ENCODE assay signal across 23 mouse cellular contexts in genomic region chr3:69062764-69063163, GRCm38 (mm10). TPM values are rescaled to one million over a fixed set of nuclear protein-coding genes. Genes with fewer than 3 reads are reported as not detected.
A peak's percentile ranks its signal among the peaks of the same experiment; 100 is the strongest.
DNase-seq lines count a peak whose midpoint lies in the region; ATAC-seq and TF ChIP-seq lines count a peak whose summit lies in the region.
"Had no signal": no experiment of that assay in that cellular context is flagged by ENCODE, and none has a peak within 500 bp of the region (broad histone marks: within the 10 kb centered on the region; RNA-seq: fewer than 3 reads in every experiment).

No protein-coding gene starts in this region.

- TF ChIP-seq CTCF in G1E (IDR thresholded peaks at IDR 0.05; ENCODE audit: low read depth, low read length), result no peak

- H3K9me3 ChIP-seq in liver, embryonic 13.5 days (replicated peaks), result no peaks in the 10 kb centered on the region
- no peaks in the 10 kb centered on the region for H3K9me3 ChIP-seq in G1E (replicated peaks)
- H3K9me3 ChIP-seq: embryonic facial prominence, embryonic 12.5 days; forebrain, embryonic 15.5 days; heart, embryonic 10.5 days; hindbrain, embryonic 12.5 days had no signal

- H3K4me2 ChIP-seq in liver, embryonic 13.5 days, result no peak overlapping the region
- H3K4me2 ChIP-seq: embryonic facial prominence, embryonic 12.5 days; forebrain, embryonic 15.5 days; hindbrain, embryonic 12.5 days had no signal

- no peaks in the 10 kb centered on the region for H3K36me3 ChIP-seq in liver, embryonic 13.5 days
- peaks cover 18% of the 10 kb centered on the region for H3K36me3 ChIP-seq in G1E (replicated peaks)
- H3K36me3 ChIP-seq: embryonic facial prominence, embryonic 12.5 days; forebrain, embryonic 15.5 days; heart, embryonic 10.5 days; hindbrain, embryonic 12.5 days had no signal

- WGBS in liver, embryonic 13.5 days (ENCODE audit: insufficient replicate concordance), result 61% methylated on average over 1 of the region's 1 CpGs

- peak overlapping the region; percentile 48; the same call in 1 of the 2 replicates for H3K27ac ChIP-seq in liver, embryonic 13.5 days
- H3K27ac ChIP-seq: embryonic facial prominence, embryonic 12.5 days; forebrain, embryonic 15.5 days; heart, embryonic 10.5 days; hindbrain, embryonic 12.5 days had no signal

- ATAC-seq in liver, embryonic 13.5 days (ENCODE audit: low read depth), result no peak
- peak; percentile 60 for ATAC-seq in G1E (ENCODE audit: extremely low read depth, insufficient number of reproducible peaks, low FRiP score, poor library complexity, severe bottlenecking)
- ATAC-seq in common myeloid progenitor, adult 5-6 weeks (replicated peaks; ENCODE audit: low read depth, poor library complexity, severe bottlenecking), result peak; percentile 81
- peak; percentile 78 for ATAC-seq in megakaryocyte progenitor cell, adult 5-6 weeks (replicated peaks; ENCODE audit: poor library complexity)
- ATAC-seq: CD4-positive, CD25-positive, alpha-beta regulatory T cell, adult 4 months; forebrain, embryonic 15.5 days; hindbrain, embryonic 16.5 days had no signal

- no peaks in the 10 kb centered on the region for H3K27me3 ChIP-seq in liver, embryonic 13.5 days
- H3K27me3 ChIP-seq in G1E (ENCODE audit: insufficient read depth, low read length), result no peaks in the 10 kb centered on the region
- H3K27me3 ChIP-seq: embryonic facial prominence, embryonic 12.5 days; forebrain, embryonic 15.5 days; hindbrain, embryonic 12.5 days had no signal

- 0 out of 2 replicates have a peak overlapping the region, but pooled peaks have one; percentile 11 for H3K9ac ChIP-seq in liver, embryonic 13.5 days
- H3K9ac ChIP-seq: embryonic facial prominence, embryonic 12.5 days; forebrain, embryonic 15.5 days; hindbrain, embryonic 12.5 days had no signal

- DNase-seq in liver, embryonic 13.5 days, result no peak
- DNase-seq in liver, result no peak
- DNase-seq in G1E (ENCODE audit: low spot score), result peak; percentile 16
- no peak for DNase-seq in adrenal gland, adult 2 months
- no peak for DNase-seq in layer of hippocampus, adult 9-11 months
- no peak for DNase-seq in urinary bladder, adult 18-20 months (ENCODE audit: low spot score in 2 of 2)
- DNase-seq: adrenal gland, adult 8-10 months; adrenal gland, postnatal 36 days; cerebellum, adult 11 months; cerebellum, adult 8-10 months; cerebellum, postnatal 14 days; gastrocnemius, postnatal 36 days; heart, adult 18-20 months; heart, postnatal 10 days; heart, postnatal 4 days had no signal

- no peak overlapping the region for H3K4me3 ChIP-seq in liver, embryonic 13.5 days (replicated peaks)
- H3K4me3 ChIP-seq in G1E (ENCODE audit: low read depth, low read length), result no peak overlapping the region
- H3K4me3 ChIP-seq: embryonic facial prominence, embryonic 12.5 days; forebrain, embryonic 15.5 days; heart, embryonic 10.5 days; hindbrain, embryonic 12.5 days had no signal

- peaks cover 25% of the 10 kb centered on the region for H3K4me1 ChIP-seq in liver, embryonic 13.5 days (replicated peaks)
- H3K4me1 ChIP-seq in G1E (ENCODE audit: insufficient read depth, low read depth, low read length), result peaks cover 33% of the 10 kb centered on the region
- H3K4me1 ChIP-seq: embryonic facial prominence, embryonic 12.5 days; forebrain, embryonic 15.5 days; heart, embryonic 10.5 days; hindbrain, embryonic 12.5 days had no signal

RNA-seq across cellular contexts. Expression of gene Trim59, which starts 18.2 kb away (rescaled TPM):
- polyA plus RNA-seq in liver, embryonic 13.5 days (2015; fragmentation: Nextera tagmentation; extraction: Ambion mirVana), result 135 and 164 TPM in 2 replicates
- 126 and 158 TPM in 2 replicates for total RNA-seq in G1E (2014; fragmentation: Nextera tagmentation)
- 32.8 and 35.7 TPM in 2 replicates for total RNA-seq in G1E (2017)
- 9.6 and 11.1 TPM in 2 replicates for polyA plus RNA-seq in G1E (2012)
- total RNA-seq in common myeloid progenitor, adult 5-6 weeks (2017), result 30.8 and 46.2 TPM in 2 replicates
- total RNA-seq in megakaryocyte progenitor cell, adult 5-6 weeks (2015), result 55.8 and 64.4 TPM in 2 replicates
- total RNA-seq in megakaryocyte progenitor cell, adult 5-6 weeks (2017), result 15.7 and 17.7 TPM in 2 replicates
- total RNA-seq in adrenal gland, adult 2 months (2021), result 1 to 10 TPM; 5.4 to 6.7 TPM
- 0.78 and 0.97 TPM in 2 replicates for polyA plus RNA-seq in adrenal gland, adult 2 months (2012; rRNA removed)

RNA-seq across cellular contexts. Expression of gene Smc4, which starts 58.2 kb away (rescaled TPM):
- 166 and 219 TPM in 2 replicates for polyA plus RNA-seq in liver, embryonic 13.5 days (2015; fragmentation: Nextera tagmentation; extraction: Ambion mirVana)
- total RNA-seq in G1E (2014; fragmentation: Nextera tagmentation), result 591 and 614 TPM in 2 replicates
- total RNA-seq in G1E (2017), result 364 and 430 TPM in 2 replicates
- polyA plus RNA-seq in G1E (2012), result 98.6 and 99.9 TPM in 2 replicates
- total RNA-seq in common myeloid progenitor, adult 5-6 weeks (2017), result 723 and 854 TPM in 2 replicates
- 350 and 351 TPM in 2 replicates for total RNA-seq in megakaryocyte progenitor cell, adult 5-6 weeks (2015)
- 603 and 719 TPM in 2 replicates for total RNA-seq in megakaryocyte progenitor cell, adult 5-6 weeks (2017)
- 10 to 100 TPM; 26.1 to 26.9 TPM for total RNA-seq in adrenal gland, adult 2 months (2021)
- polyA plus RNA-seq in adrenal gland, adult 2 months (2012; rRNA removed), result 5.7 and 6.2 TPM in 2 replicates

RNA-seq across cellular contexts. Expression of gene Ift80, which starts 58.4 kb away (rescaled TPM):
- polyA plus RNA-seq in liver, embryonic 13.5 days (2015; fragmentation: Nextera tagmentation; extraction: Ambion mirVana), result 5.9 and 7.1 TPM in 2 replicates
- total RNA-seq in G1E (2014; fragmentation: Nextera tagmentation), result 21.7 and 66.1 TPM in 2 replicates
- 14.8 and 17.6 TPM in 2 replicates for total RNA-seq in G1E (2017)
- 0.32 and 0.56 TPM in 2 replicates for polyA plus RNA-seq in G1E (2012)
- total RNA-seq in common myeloid progenitor, adult 5-6 weeks (2017), result 23.0 and 23.9 TPM in 2 replicates
- total RNA-seq in megakaryocyte progenitor cell, adult 5-6 weeks (2015), result 12.8 and 21.5 TPM in 2 replicates
- 19.1 and 25.2 TPM in 2 replicates for total RNA-seq in megakaryocyte progenitor cell, adult 5-6 weeks (2017)
- total RNA-seq in adrenal gland, adult 2 months (2021), result 10 to 100 TPM; 21.1 to 31.4 TPM
- polyA plus RNA-seq in adrenal gland, adult 2 months (2012; rRNA removed), result 0.64 and 0.88 TPM in 2 replicates

Comparison
In these comparisons a context has a peak if more than half of its experiments do, and no peak if none do; other contexts are left out.
1. RNA of gene Smc4, which starts 58.2 kb away (total RNA-seq): 723 to 854 TPM in common myeloid progenitor, adult 5-6 weeks, 350 to 719 TPM in megakaryocyte progenitor cell, adult 5-6 weeks and 364 to 614 TPM in G1E; 26.1 to 26.9 TPM in adrenal gland, adult 2 months; every median in the first group is over 10 times any median in the second.